Mouse (Mus musculus): ENCODE measurements at regions not wholly inside any gene's neighbourhood (a gene's known extent, or its start where the extent isn't known, plus 50 kb on each side); places are given as distances from the start of the nearest gene placed in this dataset.

DNA sequence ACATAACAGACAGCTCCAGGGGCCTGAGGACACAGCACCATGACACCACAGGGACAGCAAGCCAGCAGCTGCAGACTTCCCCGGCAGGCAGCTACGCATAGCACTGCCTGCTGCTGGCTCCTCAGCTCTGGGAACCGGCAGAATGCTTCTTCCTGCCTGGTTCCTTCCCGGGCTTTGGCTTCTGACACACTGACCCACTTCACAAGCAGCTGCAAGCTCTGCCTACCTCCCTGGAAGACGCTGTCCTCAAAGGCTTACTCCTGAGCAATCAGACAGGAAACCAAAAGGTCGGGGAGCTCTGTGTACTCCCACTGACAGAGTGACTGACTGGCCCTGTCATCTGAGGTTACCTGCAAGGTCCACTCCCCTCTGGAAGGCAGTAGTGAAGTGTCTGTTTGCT, 159.5 kb upstream of the Zfp618 start:
- peaks cover 6% of the 10 kb centered on the region; the same call in 1 of the 2 replicates for H3K4me1 ChIP-seq (replicated peaks; ENCODE audit: control insufficient read depth, insufficient read depth, low read length)
- no peak overlapping the region for H3K9ac ChIP-seq (ENCODE audit: low read length)
- H3K36me3 ChIP-seq (ENCODE audit: control insufficient read depth, insufficient read depth, low read length): no peaks in the 10 kb centered on the region
- H3K4me3 ChIP-seq (ENCODE audit: low read length): no peak overlapping the region
- no peaks in the 10 kb centered on the region for H3K9me3 ChIP-seq (ENCODE audit: control insufficient read depth, low read length)
- 1% methylated on average over 6 of the region's 6 CpGs for WGBS
- no peak overlapping the region for H3K4me2 ChIP-seq (ENCODE audit: low read depth, low read length)
- peak overlapping the region; percentile 3; the same call in 1 of the 2 replicates for H3K27ac ChIP-seq (ENCODE audit: low read length)
- H3K27me3 ChIP-seq (ENCODE audit: control insufficient read depth, insufficient read depth, low read depth, low read length): no peaks in the 10 kb centered on the region
- 0 out of 2 replicates have a peak, but pooled peaks have one; percentile 26 for ATAC-seq (ENCODE audit: low read depth)

DNA sequence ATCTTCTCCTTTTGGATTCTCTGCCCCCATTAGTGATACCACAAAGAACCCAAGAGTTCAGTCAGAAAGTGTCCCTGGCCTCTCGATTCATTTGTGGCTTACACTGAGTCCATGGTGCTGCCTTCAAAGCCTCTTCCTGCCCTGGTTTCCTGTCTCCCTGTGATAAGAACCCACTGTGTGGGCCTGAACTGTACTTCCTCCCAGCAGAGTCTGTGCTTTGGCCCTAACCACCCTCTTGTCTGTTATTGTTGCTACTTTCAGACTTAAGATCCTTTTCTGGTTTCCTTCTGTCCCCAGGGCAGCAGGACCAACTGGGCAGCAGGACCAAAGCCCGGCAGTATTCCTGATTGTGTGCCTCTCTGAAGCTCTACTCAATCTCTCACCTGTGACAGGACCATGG, 158.6 kb upstream of the Zfp618 start:
- Histone ChIP-seq H3K27me3 (ENCODE audit: control insufficient read depth, insufficient read depth, low read depth, low read length) (no peaks in the 10 kb centered on the region), H3K4me3 (ENCODE audit: low read length) (no peak overlapping the region), H3K4me2 (ENCODE audit: low read depth, low read length) (no peak overlapping the region), H3K9ac (ENCODE audit: low read length) (no peak overlapping the region), H3K27ac (ENCODE audit: low read length) (no peak overlapping the region), H3K9me3 (ENCODE audit: control insufficient read depth, low read length) (no peaks in the 10 kb centered on the region), H3K36me3 (ENCODE audit: control insufficient read depth, insufficient read depth, low read length) (no peaks in the 10 kb centered on the region), H3K4me1 (replicated peaks; ENCODE audit: control insufficient read depth, insufficient read depth, low read length) (peaks cover 6% of the 10 kb centered on the region; the same call in 1 of the 2 replicates)
- no peak for ATAC-seq (ENCODE audit: low read depth)
- WGBS: 60% methylated on average over 2 of the region's 2 CpGs

DNA sequence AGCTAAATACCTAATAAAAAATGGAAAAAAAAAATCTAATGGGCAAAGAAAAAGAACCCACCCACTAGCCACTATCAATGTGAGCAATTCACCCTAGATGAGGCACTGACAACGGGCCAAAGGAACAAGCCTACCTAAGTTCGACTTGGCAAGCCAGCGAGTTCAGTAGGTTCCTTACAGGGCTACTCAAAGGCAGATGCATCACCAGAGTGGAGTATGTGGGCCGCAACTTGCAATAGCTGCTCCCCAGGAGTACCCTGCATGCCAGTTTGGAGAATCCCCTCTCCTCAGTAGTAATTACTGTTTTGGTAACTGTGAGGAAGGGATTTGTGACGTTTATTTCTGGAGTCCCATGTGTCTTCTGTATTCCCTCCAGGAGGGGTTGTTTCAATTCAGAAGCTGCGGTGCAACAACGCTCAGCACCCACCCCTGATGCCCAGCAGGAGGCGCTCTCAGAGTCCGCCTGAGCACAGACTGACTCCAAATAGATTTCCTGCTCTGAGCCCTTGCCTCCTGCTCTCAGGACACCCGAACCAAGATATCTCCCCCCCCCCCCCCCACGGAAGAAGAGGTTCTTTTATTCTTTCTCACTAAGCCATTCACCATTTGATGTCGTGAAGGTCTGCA, 157.3 kb upstream of the Zfp618 start:
- Histone ChIP-seq H3K4me1 (replicated peaks; ENCODE audit: control insufficient read depth, insufficient read depth, low read length) (peaks cover 6% of the 10 kb centered on the region; the same call in 1 of the 2 replicates), H3K27ac (ENCODE audit: low read length) (no peak overlapping the region), H3K4me2 (ENCODE audit: low read depth, low read length) (no peak overlapping the region), H3K9ac (ENCODE audit: low read length) (no peak overlapping the region), H3K4me3 (ENCODE audit: low read length) (no peak overlapping the region), H3K27me3 (ENCODE audit: control insufficient read depth, insufficient read depth, low read depth, low read length) (no peaks in the 10 kb centered on the region), H3K9me3 (ENCODE audit: control insufficient read depth, low read length) (no peaks in the 10 kb centered on the region), H3K36me3 (ENCODE audit: control insufficient read depth, insufficient read depth, low read length) (no peaks in the 10 kb centered on the region)
- ATAC-seq (ENCODE audit: low read depth): no peak
- WGBS: 69% methylated on average over 12 of the region's 12 CpGs

DNA sequence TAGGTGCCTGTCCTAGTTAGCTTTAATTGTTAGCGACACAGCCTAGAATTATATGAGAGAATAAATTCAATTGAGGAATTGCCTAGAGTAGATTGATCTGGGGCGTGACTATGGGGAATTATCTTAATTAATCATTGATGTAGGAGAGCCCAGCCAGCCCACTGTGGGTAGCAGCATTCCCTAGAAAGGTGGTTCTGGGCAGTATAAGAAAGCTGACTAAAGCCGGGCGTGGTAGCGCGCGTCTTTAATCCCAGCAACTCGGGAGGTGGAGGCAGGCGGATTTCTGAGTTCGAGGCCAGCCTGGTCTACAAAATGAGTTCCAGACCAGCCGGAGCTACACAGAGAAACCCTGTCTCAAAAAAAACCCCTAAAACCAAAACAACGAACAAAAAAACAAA, 156.8 kb upstream of the Zfp618 start:
- Histone ChIP-seq H3K9ac (ENCODE audit: low read length) (no peak overlapping the region), H3K9me3 (ENCODE audit: control insufficient read depth, low read length) (no peaks in the 10 kb centered on the region), H3K27me3 (ENCODE audit: control insufficient read depth, insufficient read depth, low read depth, low read length) (no peaks in the 10 kb centered on the region), H3K27ac (ENCODE audit: low read length) (no peak overlapping the region), H3K4me2 (ENCODE audit: low read depth, low read length) (no peak overlapping the region), H3K4me3 (ENCODE audit: low read length) (no peak overlapping the region), H3K4me1 (replicated peaks; ENCODE audit: control insufficient read depth, insufficient read depth, low read length) (peaks cover 6% of the 10 kb centered on the region; the same call in 1 of the 2 replicates), H3K36me3 (ENCODE audit: control insufficient read depth, insufficient read depth, low read length) (no peaks in the 10 kb centered on the region)
- whole genome bisulfite sequencing: 94% methylated on average over 12 of the region's 12 CpGs
- ATAC-seq (ENCODE audit: low read depth): no peak

DNA sequence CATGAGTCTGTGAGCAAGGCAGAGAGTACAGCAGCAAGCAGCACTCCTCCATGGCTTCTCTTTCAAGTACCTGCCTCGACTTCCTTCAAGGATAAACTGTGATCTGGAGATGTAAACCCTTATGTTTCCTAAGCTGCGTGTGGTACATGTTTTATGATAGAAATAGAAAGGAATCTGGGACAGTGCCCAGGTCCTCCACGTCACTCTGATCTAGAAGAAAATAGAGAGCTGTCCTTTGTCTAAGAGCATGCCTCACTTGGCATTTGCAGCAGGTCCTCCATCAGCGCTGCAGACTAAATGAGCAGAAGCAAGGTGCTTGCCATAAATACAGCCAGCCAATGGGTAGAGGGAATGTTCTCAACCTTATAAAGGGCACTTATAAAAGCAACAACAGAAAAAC, 156.3 kb upstream of the Zfp618 start:
- ATAC-seq (ENCODE audit: low read depth): no peak
- H3K27me3 ChIP-seq (ENCODE audit: control insufficient read depth, insufficient read depth, low read depth, low read length): no peaks in the 10 kb centered on the region
- no peaks in the 10 kb centered on the region for H3K36me3 ChIP-seq (ENCODE audit: control insufficient read depth, insufficient read depth, low read length)
- WGBS: 51% methylated on average over 4 of the region's 4 CpGs
- peaks cover 6% of the 10 kb centered on the region; the same call in 1 of the 2 replicates for H3K4me1 ChIP-seq (replicated peaks; ENCODE audit: control insufficient read depth, insufficient read depth, low read length)
- H3K4me3 ChIP-seq (ENCODE audit: low read length): no peak overlapping the region
- H3K9ac ChIP-seq (ENCODE audit: low read length): no peak overlapping the region
- H3K9me3 ChIP-seq (ENCODE audit: control insufficient read depth, low read length): no peaks in the 10 kb centered on the region
- no peak overlapping the region for H3K27ac ChIP-seq (ENCODE audit: low read length)
- H3K4me2 ChIP-seq (ENCODE audit: low read depth, low read length): no peak overlapping the region

DNA sequence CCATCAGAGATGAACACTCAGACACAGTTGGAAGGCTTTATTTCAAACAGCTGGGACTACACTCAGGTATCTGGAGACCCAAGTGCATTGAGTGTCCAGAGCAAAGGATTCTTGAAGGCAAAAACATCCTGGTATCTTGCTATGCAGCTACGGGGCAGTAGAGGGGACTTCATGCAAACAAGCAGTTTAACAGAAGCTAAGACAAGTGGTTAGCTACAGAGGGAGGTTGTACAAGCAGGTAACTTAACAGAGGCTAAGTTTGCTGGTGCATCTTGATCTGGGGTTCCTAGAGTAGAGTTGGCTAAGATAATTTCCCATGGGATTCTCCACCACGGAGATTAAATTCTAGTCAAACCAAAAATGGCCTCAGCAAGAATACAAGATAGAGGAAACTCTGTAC, 145.5 kb upstream of the Zfp618 start:
- Histone ChIP-seq H3K4me2 (ENCODE audit: low read depth, low read length) (no peak overlapping the region), H3K27ac (ENCODE audit: low read length) (no peak overlapping the region), H3K4me3 (ENCODE audit: low read length) (no peak overlapping the region), H3K4me1 (replicated peaks; ENCODE audit: control insufficient read depth, insufficient read depth, low read length) (no peaks in the 10 kb centered on the region), H3K27me3 (ENCODE audit: control insufficient read depth, insufficient read depth, low read depth, low read length) (no peaks in the 10 kb centered on the region), H3K9ac (ENCODE audit: low read length) (no peak overlapping the region), H3K9me3 (ENCODE audit: control insufficient read depth, low read length) (no peaks in the 10 kb centered on the region), H3K36me3 (ENCODE audit: control insufficient read depth, insufficient read depth, low read length) (no peaks in the 10 kb centered on the region)
- ATAC-seq (ENCODE audit: low read depth): no peak
- WGBS: 84% methylated on average over 2 of the region's 2 CpGs

DNA sequence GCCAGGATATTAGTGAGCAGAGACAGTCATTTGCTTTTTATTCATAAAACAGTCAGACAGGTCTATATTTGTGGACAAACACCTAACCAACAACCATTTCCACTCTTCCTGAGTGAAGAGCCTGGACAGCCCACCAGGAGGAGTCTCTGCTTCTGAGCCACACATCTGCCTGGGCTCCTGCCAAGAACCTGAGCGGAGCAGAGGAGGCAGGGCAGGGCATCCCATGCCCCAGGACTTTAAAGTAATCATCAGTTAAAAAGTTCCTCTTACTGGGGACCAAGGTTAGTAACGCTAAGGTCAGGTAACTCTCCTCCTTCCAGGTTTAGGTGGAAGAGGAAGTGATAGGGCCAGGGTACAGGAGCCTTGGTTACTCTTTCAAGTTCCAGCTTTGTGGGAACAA, 144.1 kb upstream of the Zfp618 start:
- H3K9me3 ChIP-seq (ENCODE audit: control insufficient read depth, low read length): no peaks in the 10 kb centered on the region
- H3K36me3 ChIP-seq (ENCODE audit: control insufficient read depth, insufficient read depth, low read length): no peaks in the 10 kb centered on the region
- H3K9ac ChIP-seq (ENCODE audit: low read length): no peak overlapping the region
- WGBS: 41% methylated on average over 2 of the region's 2 CpGs
- no peak overlapping the region for H3K27ac ChIP-seq (ENCODE audit: low read length)
- no peak overlapping the region for H3K4me2 ChIP-seq (ENCODE audit: low read depth, low read length)
- no peaks in the 10 kb centered on the region for H3K4me1 ChIP-seq (replicated peaks; ENCODE audit: control insufficient read depth, insufficient read depth, low read length)
- H3K27me3 ChIP-seq (ENCODE audit: control insufficient read depth, insufficient read depth, low read depth, low read length): no peaks in the 10 kb centered on the region
- no peak overlapping the region for H3K4me3 ChIP-seq (ENCODE audit: low read length)
- ATAC-seq (ENCODE audit: low read depth): no peak

DNA sequence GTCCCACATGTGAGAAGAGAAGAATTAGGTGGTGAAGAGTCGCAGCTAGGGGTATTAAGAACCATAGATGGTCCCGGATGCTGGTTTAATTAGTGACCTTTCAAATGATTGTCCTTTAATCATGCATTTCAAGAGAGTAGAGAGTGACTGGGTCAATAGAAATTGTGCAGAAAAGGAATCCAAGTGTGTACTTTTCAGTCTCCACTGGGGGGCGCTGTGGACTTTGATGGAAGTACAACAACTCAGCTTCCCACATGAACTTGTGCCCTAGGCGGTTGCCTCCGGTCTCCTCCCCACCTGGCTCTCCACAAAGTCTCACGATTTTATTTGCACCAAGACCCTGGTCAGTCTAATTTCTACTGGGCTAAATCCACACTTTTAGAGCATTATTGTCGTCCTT, 142.8 kb upstream of the Zfp618 start:
- Histone ChIP-seq H3K4me1 (replicated peaks; ENCODE audit: control insufficient read depth, insufficient read depth, low read length) (no peaks in the 10 kb centered on the region), H3K27ac (ENCODE audit: low read length) (no peak overlapping the region), H3K9me3 (ENCODE audit: control insufficient read depth, low read length) (no peaks in the 10 kb centered on the region), H3K9ac (ENCODE audit: low read length) (no peak overlapping the region), H3K4me3 (ENCODE audit: low read length) (no peak overlapping the region), H3K27me3 (ENCODE audit: control insufficient read depth, insufficient read depth, low read depth, low read length) (no peaks in the 10 kb centered on the region), H3K4me2 (ENCODE audit: low read depth, low read length) (no peak overlapping the region), H3K36me3 (ENCODE audit: control insufficient read depth, insufficient read depth, low read length) (no peaks in the 10 kb centered on the region)
- WGBS: 34% methylated on average over 7 of the region's 7 CpGs
- no peak for ATAC-seq (ENCODE audit: low read depth)

DNA sequence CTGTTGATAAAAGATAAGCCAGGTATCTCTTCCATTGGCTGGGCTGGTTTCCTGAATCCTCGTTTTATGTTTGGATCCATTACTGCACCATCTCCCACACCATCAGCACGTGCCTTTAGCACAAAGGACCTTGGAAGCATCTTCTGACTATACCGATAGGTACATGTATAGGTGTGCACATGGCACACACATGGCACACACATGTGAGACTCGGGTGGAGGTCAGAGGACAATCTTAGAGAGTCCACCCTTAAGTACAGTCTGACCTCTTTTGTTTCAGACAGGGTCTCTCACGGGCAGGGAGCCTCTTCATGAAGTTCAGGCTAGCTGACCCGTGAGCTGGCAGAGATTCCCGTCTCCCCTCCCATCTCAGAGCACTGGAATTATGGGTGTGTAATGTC, 142.3 kb upstream of the Zfp618 start:
- no peaks in the 10 kb centered on the region for H3K27me3 ChIP-seq (ENCODE audit: control insufficient read depth, insufficient read depth, low read depth, low read length)
- H3K36me3 ChIP-seq (ENCODE audit: control insufficient read depth, insufficient read depth, low read length): no peaks in the 10 kb centered on the region
- H3K9ac ChIP-seq (ENCODE audit: low read length): no peak overlapping the region
- no peaks in the 10 kb centered on the region for H3K9me3 ChIP-seq (ENCODE audit: control insufficient read depth, low read length)
- no peak overlapping the region for H3K4me3 ChIP-seq (ENCODE audit: low read length)
- H3K4me2 ChIP-seq (ENCODE audit: low read depth, low read length): no peak overlapping the region
- no peaks in the 10 kb centered on the region for H3K4me1 ChIP-seq (replicated peaks; ENCODE audit: control insufficient read depth, insufficient read depth, low read length)
- no peak overlapping the region for H3K27ac ChIP-seq (ENCODE audit: low read length)
- 73% methylated on average over 7 of the region's 7 CpGs for WGBS
- no peak for ATAC-seq (ENCODE audit: low read depth)
